Comparison of ENCODE assay signal across 24 mouse cellular contexts in genomic region chr2:34762174-34762573, GRCm38 (mm10). TPM values are rescaled to one million over a fixed set of nuclear protein-coding genes. Genes with fewer than 3 reads are reported as not detected.
DNase-seq lines count a peak whose midpoint lies in the region; ATAC-seq and TF ChIP-seq lines count a peak whose summit lies in the region.
"Had no signal": no experiment of that assay in that cellular context is flagged by ENCODE, and none has a peak within 500 bp of the region (broad histone marks: within the 10 kb centered on the region; RNA-seq: fewer than 3 reads in every experiment).

No protein-coding gene starts in this region.

- peak; percentile 75 for ATAC-seq in liver, embryonic 11.5 days (replicated peaks; ENCODE audit: low FRiP score)
- ATAC-seq in erythroid progenitor cell, adult 5-6 weeks (replicated peaks; ENCODE audit: low FRiP score, poor library complexity, severe bottlenecking): peak; percentile 96
- ATAC-seq in liver, embryonic 15.5 days (ENCODE audit: insufficient read depth): peak; percentile 95
- 0 out of 2 replicates have a peak, but pooled peaks have one; percentile 59 for ATAC-seq in megakaryocyte-erythroid progenitor cell, adult 5-6 weeks (replicated peaks; ENCODE audit: low FRiP score, low TSS enrichment, poor library complexity, severe bottlenecking)
- ATAC-seq in lung, postnatal 0 days: no peak
- ATAC-seq: forebrain, embryonic 15.5 days; hindbrain, embryonic 16.5 days; Patski had no signal

- peaks cover 5% of the 10 kb centered on the region; the same call in 1 of the 2 replicates for H3K4me1 ChIP-seq in liver, embryonic 11.5 days (replicated peaks; ENCODE audit: control insufficient read depth, insufficient read depth, low read length)
- H3K4me1 ChIP-seq in liver, embryonic 15.5 days (replicated peaks): peaks cover 32% of the 10 kb centered on the region
- no peaks in the 10 kb centered on the region for H3K4me1 ChIP-seq in lung, postnatal 0 days (ENCODE audit: insufficient read depth, low read depth, low read length)
- H3K4me1 ChIP-seq: embryonic facial prominence, embryonic 13.5 days; forebrain, embryonic 15.5 days; heart, embryonic 10.5 days; hindbrain, embryonic 12.5 days had no signal

- no peak for TF ChIP-seq CTCF in lung, postnatal 0 days (IDR thresholded peaks at IDR 0.05)

- 58% methylated on average over 2 of the region's 2 CpGs for WGBS in liver, embryonic 11.5 days
- WGBS in liver, embryonic 15.5 days (ENCODE audit: insufficient replicate concordance): 39% methylated on average over 2 of the region's 2 CpGs
- 60% methylated on average over 2 of the region's 2 CpGs for WGBS in lung, postnatal 0 days

- no peaks in the 10 kb centered on the region for H3K36me3 ChIP-seq in liver, embryonic 11.5 days (ENCODE audit: control insufficient read depth, insufficient read depth, low read length)
- no peaks in the 10 kb centered on the region for H3K36me3 ChIP-seq in liver, embryonic 15.5 days (replicated peaks)
- H3K36me3 ChIP-seq in lung, postnatal 0 days (ENCODE audit: insufficient read depth, low read length): no peaks in the 10 kb centered on the region
- H3K36me3 ChIP-seq: embryonic facial prominence, embryonic 13.5 days; forebrain, embryonic 15.5 days; heart, embryonic 10.5 days; hindbrain, embryonic 12.5 days had no signal

- no peak overlapping the region for H3K4me2 ChIP-seq in liver, embryonic 11.5 days
- H3K4me2 ChIP-seq in liver, embryonic 15.5 days: peak overlapping the region; percentile 33
- H3K4me2 ChIP-seq in lung, postnatal 0 days (replicated peaks; ENCODE audit: low read depth, low read length): no peak overlapping the region
- H3K4me2 ChIP-seq: embryonic facial prominence, embryonic 13.5 days; forebrain, embryonic 15.5 days; hindbrain, embryonic 12.5 days had no signal

- no peak for DNase-seq in liver, embryonic 11.5 days (ENCODE audit: low spot score)
- DNase-seq in liver: no peak
- DNase-seq in lung, postnatal 0 days (ENCODE audit: low spot score): no peak
- DNase-seq in lung, postnatal 4 days: no peak
- DNase-seq in embryo, embryonic 9.5 days (ENCODE audit: extremely low spot score): no peak
- DNase-seq: adrenal gland, adult 2 months; adrenal gland, postnatal 36 days; B cell, adult 2 months; cerebellum, adult 11 months; cerebellum, adult 8-10 months; cerebellum, postnatal 14 days; gastrocnemius, postnatal 36 days; heart, adult 11 months; heart, postnatal 10 days; heart, postnatal 4 days had no signal

- H3K27me3 ChIP-seq in liver, embryonic 11.5 days (replicated peaks; ENCODE audit: control insufficient read depth, insufficient read depth, low read length): no peaks in the 10 kb centered on the region
- H3K27me3 ChIP-seq in liver, embryonic 15.5 days: peaks cover 4% of the 10 kb centered on the region; the same call in 1 of the 2 replicates
- no peaks in the 10 kb centered on the region for H3K27me3 ChIP-seq in lung, postnatal 0 days (replicated peaks; ENCODE audit: insufficient read depth, low read length)
- H3K27me3 ChIP-seq: embryonic facial prominence, embryonic 13.5 days; forebrain, embryonic 15.5 days; hindbrain, embryonic 12.5 days; Patski had no signal

- no peak overlapping the region for H3K4me3 ChIP-seq in liver, embryonic 11.5 days (ENCODE audit: low read depth, low read length)
- H3K4me3 ChIP-seq in liver, embryonic 15.5 days (replicated peaks): no peak overlapping the region
- no peak overlapping the region for H3K4me3 ChIP-seq in lung, postnatal 0 days (ENCODE audit: low read depth, low read length)
- H3K4me3 ChIP-seq: embryonic facial prominence, embryonic 13.5 days; forebrain, embryonic 15.5 days; heart, embryonic 10.5 days; hindbrain, embryonic 12.5 days had no signal

- H3K27ac ChIP-seq in liver, embryonic 11.5 days (ENCODE audit: low read depth, low read length): no peak overlapping the region
- H3K27ac ChIP-seq in liver, embryonic 15.5 days (replicated peaks): peak overlapping the region; percentile 85
- H3K27ac ChIP-seq in lung, postnatal 0 days (ENCODE audit: low read length): no peak overlapping the region
- H3K27ac ChIP-seq: embryonic facial prominence, embryonic 13.5 days; forebrain, embryonic 15.5 days; heart, embryonic 10.5 days; hindbrain, embryonic 12.5 days had no signal

- no peaks in the 10 kb centered on the region for H3K9me3 ChIP-seq in liver, embryonic 11.5 days (ENCODE audit: control insufficient read depth, low read length)
- H3K9me3 ChIP-seq in liver, embryonic 15.5 days (replicated peaks): no peaks in the 10 kb centered on the region
- no peaks in the 10 kb centered on the region for H3K9me3 ChIP-seq in lung, postnatal 0 days (ENCODE audit: low read length)
- H3K9me3 ChIP-seq: embryonic facial prominence, embryonic 13.5 days; forebrain, embryonic 15.5 days; heart, embryonic 10.5 days; hindbrain, embryonic 12.5 days had no signal

- no peak for TF ChIP-seq EP300 in lung, postnatal 0 days (IDR thresholded peaks at IDR 0.05)

- H3K9ac ChIP-seq in liver, embryonic 11.5 days (ENCODE audit: low read depth, low read length): no peak overlapping the region
- H3K9ac ChIP-seq in liver, embryonic 15.5 days: no peak overlapping the region
- H3K9ac ChIP-seq in lung, postnatal 0 days (replicated peaks; ENCODE audit: low read depth): no peak overlapping the region
- H3K9ac ChIP-seq: embryonic facial prominence, embryonic 13.5 days; forebrain, embryonic 15.5 days; hindbrain, embryonic 12.5 days had no signal

RNA-seq across cellular contexts. Expression of gene Gapvd1, which starts 7.1 kb away (rescaled TPM):
- polyA plus RNA-seq in liver, embryonic 11.5 days (2014; fragmentation: Nextera tagmentation; extraction: Ambion mirVana): 80.3 and 88.3 TPM in 2 replicates
- total RNA-seq in erythroid progenitor cell, adult 5-6 weeks (2015; ENCODE audit: low replicate concordance): 106 and 118 TPM in 2 replicates
- total RNA-seq in erythroid progenitor cell, adult 5-6 weeks (2017; ENCODE audit: low replicate concordance): 198 and 392 TPM in 2 replicates
- 79.9 and 89.4 TPM in 2 replicates for polyA plus RNA-seq in liver, embryonic 15.5 days (2015; fragmentation: Nextera tagmentation; extraction: Ambion mirVana)
- total RNA-seq in megakaryocyte-erythroid progenitor cell, adult 5-6 weeks (2014; fragmentation: Nextera tagmentation): 75.3 and 87.5 TPM in 2 replicates
- 84.3 and 99.7 TPM in 2 replicates for total RNA-seq in megakaryocyte-erythroid progenitor cell, adult 5-6 weeks (2017)
- polyA plus RNA-seq in lung, postnatal 0 days (2015; fragmentation: Nextera tagmentation; extraction: Ambion mirVana): 50.1 and 58.5 TPM in 2 replicates

RNA-seq across cellular contexts. Expression of gene Hspa5, which starts 9.6 kb away (rescaled TPM):
- 964 and 1,028 TPM in 2 replicates for polyA plus RNA-seq in liver, embryonic 11.5 days (2014; fragmentation: Nextera tagmentation; extraction: Ambion mirVana)
- total RNA-seq in erythroid progenitor cell, adult 5-6 weeks (2015; ENCODE audit: low replicate concordance): 168 and 188 TPM in 2 replicates
- total RNA-seq in erythroid progenitor cell, adult 5-6 weeks (2017; ENCODE audit: low replicate concordance): 512 and 550 TPM in 2 replicates
- 509 TPM in 2 replicates for polyA plus RNA-seq in liver, embryonic 15.5 days (2015; fragmentation: Nextera tagmentation; extraction: Ambion mirVana)
- total RNA-seq in megakaryocyte-erythroid progenitor cell, adult 5-6 weeks (2014; fragmentation: Nextera tagmentation): 185 and 219 TPM in 2 replicates
- total RNA-seq in megakaryocyte-erythroid progenitor cell, adult 5-6 weeks (2017): 866 and 884 TPM in 2 replicates
- 372 and 523 TPM in 2 replicates for polyA plus RNA-seq in lung, postnatal 0 days (2015; fragmentation: Nextera tagmentation; extraction: Ambion mirVana)

RNA-seq across cellular contexts. Expression of gene Rabepk, which starts 37.5 kb away (rescaled TPM):
- polyA plus RNA-seq in liver, embryonic 11.5 days (2014; fragmentation: Nextera tagmentation; extraction: Ambion mirVana): 43.5 and 56.5 TPM in 2 replicates
- total RNA-seq in erythroid progenitor cell, adult 5-6 weeks (2015; ENCODE audit: low replicate concordance): 1.3 and 9.0 TPM in 2 replicates
- total RNA-seq in erythroid progenitor cell, adult 5-6 weeks (2017; ENCODE audit: low replicate concordance): 1.5 and 4.7 TPM in 2 replicates
- polyA plus RNA-seq in liver, embryonic 15.5 days (2015; fragmentation: Nextera tagmentation; extraction: Ambion mirVana): 20.1 and 22.3 TPM in 2 replicates
- total RNA-seq in megakaryocyte-erythroid progenitor cell, adult 5-6 weeks (2014; fragmentation: Nextera tagmentation): 23.3 and 30.8 TPM in 2 replicates
- 46.9 and 53.8 TPM in 2 replicates for total RNA-seq in megakaryocyte-erythroid progenitor cell, adult 5-6 weeks (2017)
- 18.5 and 19.6 TPM in 2 replicates for polyA plus RNA-seq in lung, postnatal 0 days (2015; fragmentation: Nextera tagmentation; extraction: Ambion mirVana)
